Mouse (Mus musculus): ENCODE measurements around the gene Uchl1.

DNA sequence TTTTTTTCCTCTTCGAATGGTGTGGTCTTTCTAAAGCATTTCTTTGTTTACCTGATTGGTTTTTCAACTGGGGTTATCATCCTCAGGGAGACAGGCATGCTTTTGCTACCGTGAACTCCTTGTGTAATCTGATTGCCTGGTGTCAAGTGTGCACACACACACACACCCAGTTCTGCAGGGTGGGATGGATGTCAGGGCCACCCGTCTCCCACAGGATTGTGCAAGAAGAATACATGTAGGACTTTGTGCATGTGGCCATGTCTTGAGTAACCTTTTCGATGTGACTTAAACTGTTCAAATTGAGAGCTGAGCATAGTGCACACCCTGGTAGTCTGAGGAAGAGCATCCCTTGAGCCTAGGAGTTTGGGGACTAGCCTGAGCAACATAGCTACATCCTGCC, 17.3 kb downstream of the Uchl1 start:
- TF ChIP-seq CTCF (IDR thresholded peaks at IDR 0.05; ENCODE audit: low read depth, low read length) (no peak), TAL1 (conservative IDR thresholded peaks at IDR 0.05; ENCODE audit: low read depth, low read length) (no peak), POLR2AphosphoS5 (IDR thresholded peaks at IDR 0.05; ENCODE audit: insufficient replicate concordance, low read depth, low read length) (no peak)
